Mouse (Mus musculus) ovary, postnatal 10 days (tissue): ENCODE data around the gene Cd300e.
"Not testable (repeated sequence)": the region's sequence is repeated elsewhere in the genome, so short reads cannot be mapped to it uniquely, and the experiment has no call there.

ENCODE experiments used
- DNase-seq: peaks from one replicate; pipeline ENCODE4 v3.0.0; 2022; ENCODE audit warnings: low spot score

Gene Cd300e

DNA sequence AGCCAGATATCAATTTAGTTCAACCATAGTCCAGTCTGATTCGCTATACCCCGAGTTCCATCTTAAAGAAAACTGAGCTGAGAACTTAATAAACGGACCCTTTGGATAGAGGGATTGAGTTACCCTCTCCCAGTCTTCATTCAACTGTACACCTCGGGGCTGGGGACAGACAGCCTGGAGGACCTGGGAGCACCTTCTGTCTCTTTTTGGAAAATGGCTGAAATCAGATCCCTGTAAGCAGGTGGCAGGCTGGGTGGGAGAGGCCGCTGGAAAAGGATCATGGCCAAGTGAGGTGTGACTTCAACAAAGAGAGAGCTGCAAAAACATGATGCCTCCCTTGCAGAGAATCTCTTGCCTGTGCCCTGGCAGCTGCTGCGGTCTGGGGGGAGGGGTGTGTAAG, 20.2 kb upstream of the Cd300e start:
- DNase-seq: no peak

DNA sequence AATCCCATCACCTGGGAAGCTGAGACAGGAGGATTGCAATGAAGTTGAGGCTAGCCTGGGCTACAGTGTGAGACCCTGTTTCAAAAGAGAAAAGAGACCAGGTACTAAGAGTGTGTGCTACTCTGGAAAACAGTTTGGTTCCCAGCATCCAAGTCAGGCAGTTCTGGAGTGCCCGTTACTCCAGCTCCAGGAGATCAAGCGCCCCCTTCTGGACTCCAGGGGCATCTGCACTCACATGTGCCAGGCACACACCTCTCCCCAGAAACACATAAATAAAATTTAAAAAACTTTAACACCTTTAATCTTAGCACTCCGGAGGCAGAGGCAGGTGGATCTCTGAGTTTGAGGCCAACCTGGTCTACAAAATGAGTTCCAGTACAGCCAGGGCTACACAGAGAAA, 19.4 kb upstream of the Cd300e start:
- DNase-seq: no peak

DNA sequence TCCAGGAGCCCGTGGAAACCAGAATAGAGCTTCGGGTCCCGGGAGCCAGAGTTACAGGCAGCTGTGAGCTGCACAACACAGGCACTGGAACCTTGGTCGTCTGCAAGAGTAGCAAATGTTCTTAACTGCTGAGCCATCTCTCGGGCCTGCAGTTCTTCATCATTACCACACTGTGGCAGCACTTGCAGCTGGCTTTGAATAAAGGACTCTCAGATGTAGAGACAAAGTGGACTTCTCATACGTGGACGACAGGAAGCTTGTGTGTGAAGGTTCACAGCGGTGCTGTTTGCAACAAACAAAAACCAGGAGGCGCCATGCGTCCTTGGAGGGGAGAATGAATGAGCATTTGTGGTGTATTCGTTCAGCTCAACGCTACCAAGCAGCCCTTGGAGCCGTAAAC, 18.9 kb upstream of the Cd300e start:
- peak; percentile 5 for DNase-seq

DNA sequence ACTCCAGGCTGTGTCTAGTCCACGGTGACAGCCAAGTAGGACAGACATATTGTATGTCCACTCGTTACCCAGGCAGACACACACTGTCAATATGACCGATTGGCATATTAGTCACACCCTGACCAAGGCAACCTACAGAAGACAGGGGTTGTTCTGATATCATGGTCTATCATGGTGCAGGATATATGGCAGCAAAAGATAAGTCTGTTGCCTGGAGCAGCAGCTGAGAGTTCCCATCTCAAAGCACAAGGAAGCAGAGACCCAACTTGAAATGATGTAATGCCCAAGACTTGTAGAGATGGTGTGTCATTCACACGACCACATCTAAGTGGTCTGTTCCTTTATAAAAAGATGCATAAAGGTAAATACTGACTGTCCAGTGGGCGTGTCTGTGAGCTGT, 16.7 kb upstream of the Cd300e start:
- no peak for DNase-seq

DNA sequence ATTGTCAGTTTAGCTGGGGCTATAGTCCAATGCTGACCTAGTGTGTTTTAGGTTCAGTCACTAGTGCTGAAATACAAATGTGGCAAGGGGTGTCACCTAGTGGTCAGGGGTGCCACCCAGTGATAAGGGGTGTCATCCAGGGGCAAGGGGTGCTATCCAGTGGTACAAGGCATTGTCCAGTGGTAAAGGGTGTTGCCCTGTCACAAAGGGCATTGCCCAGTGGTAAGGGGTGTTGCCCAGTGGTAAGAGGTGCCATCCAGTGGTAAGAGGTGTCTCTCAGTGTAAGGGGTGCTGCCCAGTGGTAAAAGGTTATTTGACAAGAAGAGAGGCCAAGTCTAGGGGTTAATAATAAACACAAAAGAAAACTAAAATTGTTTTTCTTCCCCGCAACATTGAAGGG, 15.5 kb upstream of the Cd300e start:
- DNase-seq: no peak

- DNase-seq: no peak
Measured at GRCm38 (mm10) chr11:115075859-115076258, 13.9 kb upstream of the Cd300e start.

- no peak for DNase-seq
Measured at GRCm38 (mm10) chr11:115075407-115075806, 13.4 kb upstream of the Cd300e start.

DNA sequence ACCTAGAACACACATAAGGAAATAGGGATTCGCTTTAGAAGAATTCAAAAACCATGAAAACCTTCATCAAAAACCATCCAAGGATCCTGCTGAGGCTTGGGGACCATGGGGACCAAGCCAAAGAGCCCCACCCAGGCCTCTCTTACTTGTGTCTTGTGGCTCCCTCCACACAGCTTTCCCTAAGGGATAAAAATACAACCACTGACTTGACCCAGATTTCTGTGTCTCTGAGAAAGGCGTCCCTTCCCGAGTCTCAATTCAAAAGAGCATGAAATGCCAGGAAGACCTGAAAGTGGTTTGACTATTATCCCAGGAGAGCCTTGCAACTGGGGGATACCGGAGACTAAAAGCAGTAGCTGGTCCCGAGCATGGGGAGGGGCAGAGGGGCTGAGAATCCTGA, 11.0 kb upstream of the Cd300e start:
- no peak for DNase-seq

DNA sequence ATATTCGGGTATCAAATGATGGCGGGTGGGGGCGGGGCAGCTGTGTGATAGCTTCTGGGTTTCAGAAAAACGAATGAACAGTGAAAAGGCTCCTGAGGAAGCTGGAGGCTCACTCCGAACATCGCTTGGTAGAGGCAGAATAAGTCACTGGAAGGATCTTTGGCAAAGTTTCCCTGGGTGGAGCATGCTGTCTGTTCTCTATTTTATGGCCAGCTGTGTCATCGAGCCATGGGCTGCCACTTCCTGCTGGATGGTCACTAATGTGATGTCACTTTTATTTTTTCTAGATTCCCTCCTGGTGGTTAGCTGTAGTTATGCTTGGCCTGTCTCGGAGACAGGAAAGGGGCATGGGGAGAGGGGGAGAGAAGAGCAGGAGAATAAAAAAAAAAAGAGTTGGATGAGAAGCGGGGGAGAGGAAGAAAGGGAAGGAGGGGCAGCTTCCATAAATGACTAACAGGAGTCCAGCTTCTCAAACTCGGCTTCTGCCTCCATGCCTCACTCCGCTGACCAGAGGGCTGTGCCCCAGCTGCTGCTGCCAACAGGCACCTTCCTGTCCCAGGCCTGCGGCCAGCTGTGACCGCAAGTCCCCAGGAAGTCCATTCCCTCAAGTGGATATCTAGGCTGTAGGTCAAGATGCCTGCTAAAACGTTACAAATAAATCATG, 9.8 kb upstream of the Cd300e start:
- no peak for DNase-seq

DNA sequence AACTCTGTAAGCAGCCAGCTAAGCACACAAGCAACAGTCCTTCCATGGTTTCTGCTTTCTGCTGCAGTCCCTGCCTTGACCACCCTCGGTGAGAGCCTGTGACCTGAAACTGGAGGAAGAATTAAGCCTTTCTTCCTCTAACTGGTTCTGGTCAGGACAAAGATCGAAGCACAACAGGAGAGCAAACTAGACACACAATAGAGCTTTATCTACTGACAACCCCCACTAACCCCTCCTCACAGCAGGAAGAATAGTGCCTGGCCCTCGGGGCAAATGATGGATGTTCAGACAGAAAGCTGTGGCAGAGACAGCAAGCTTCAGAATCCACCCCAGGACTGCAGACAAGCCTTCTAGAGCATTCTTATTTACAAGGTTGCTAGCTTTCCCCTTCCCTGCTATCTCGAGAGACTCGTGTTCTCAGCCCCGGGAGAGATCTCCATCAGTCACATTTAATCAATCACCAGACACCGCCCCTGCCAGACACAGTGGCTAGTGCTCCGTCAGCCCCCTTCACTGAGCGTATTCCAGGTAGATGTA, 9.1 kb upstream of the Cd300e start:
- DNase-seq: no peak

DNA sequence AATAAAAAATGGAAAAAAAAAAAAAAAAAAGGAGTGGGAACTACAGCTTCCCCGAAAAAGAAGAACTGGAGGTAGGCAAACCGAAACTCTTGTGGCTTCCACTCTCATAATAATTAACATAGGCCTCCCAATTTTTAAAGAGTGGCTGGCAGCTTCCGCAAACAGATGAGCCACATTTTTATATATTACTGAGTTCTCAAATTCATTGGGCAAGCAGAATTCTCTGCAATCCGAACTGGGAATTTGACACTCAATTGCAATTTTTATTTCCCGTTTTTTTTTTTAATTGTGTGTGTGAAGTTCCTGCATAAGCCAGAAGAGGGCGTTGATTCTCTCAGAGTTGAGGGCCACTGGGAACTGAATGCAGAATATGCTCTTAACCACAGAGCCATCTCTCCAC, 4.8 kb upstream of the Cd300e start:
- DNase-seq: no peak

DNA sequence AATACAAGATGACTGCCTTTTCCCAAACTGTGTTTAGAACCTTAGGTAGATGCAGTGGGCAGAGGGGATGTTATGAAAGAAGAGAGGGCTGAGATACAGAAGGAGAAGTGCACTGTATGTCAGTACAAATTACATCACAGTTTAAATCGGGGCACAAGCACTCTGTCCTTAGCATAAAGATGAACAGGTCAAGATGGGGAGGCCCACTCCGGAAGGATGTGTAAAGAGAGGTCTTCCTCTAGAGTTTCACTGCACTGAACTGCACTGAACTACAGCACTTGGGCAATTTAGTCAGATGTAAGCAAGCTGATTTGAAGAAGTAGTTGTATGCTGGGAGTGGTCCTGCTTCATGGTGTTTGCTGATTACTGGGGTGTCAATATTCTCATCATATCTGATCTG, 2.2 kb downstream of the Cd300e start:
- no peak for DNase-seq

DNA sequence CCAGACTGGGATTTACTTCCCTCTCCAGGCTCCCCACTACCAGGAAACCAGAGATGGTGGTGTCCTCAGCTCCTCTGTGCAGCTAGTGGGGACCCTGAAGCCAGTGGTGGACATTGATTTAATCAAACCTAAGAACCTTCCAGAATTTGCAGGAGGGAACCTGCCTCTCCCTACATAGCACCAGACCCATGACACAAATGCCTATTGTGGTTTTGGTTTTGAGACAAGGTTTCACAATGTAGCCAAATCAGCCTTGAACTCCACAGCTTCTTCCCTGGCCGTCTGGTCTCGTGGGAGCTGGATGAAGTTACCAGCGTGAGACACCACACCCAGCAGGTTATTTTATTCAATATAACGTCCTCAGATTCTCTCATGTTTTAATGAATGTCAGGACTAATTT, 3.3 kb downstream of the Cd300e start:
- DNase-seq: no peak

- DNase-seq: no peak
Measured at GRCm38 (mm10) chr11:115054537-115054936, 7.4 kb downstream of the Cd300e start.

DNA sequence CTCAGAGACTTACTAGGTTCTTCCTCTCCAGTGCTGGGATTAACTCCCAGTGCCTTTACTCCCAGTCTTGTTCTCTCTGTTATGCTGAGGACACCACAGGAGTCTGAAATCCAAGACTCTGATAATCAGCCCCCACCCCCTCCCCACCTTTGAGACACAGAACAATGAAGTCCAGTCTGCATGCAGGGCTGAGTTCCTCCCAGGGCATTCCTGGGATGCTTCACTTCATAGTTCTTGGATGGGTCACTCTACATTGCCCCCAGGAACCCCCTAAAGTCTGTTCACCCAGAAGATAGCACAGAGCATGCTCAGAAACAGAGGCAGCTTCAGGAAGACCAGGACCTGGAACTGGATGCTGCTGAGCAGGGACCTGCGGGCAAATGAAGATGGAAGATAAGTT, 9.0 kb downstream of the Cd300e start:
- no peak for DNase-seq

GRCm38 (mm10) chr11:115052206-115052605, 9.8 kb downstream of the Cd300e start:
- peak; percentile 7 for DNase-seq

GRCm38 (mm10) chr11:115049282-115049895, 12.6 kb downstream of the Cd300e start:
- no peak for DNase-seq

DNA sequence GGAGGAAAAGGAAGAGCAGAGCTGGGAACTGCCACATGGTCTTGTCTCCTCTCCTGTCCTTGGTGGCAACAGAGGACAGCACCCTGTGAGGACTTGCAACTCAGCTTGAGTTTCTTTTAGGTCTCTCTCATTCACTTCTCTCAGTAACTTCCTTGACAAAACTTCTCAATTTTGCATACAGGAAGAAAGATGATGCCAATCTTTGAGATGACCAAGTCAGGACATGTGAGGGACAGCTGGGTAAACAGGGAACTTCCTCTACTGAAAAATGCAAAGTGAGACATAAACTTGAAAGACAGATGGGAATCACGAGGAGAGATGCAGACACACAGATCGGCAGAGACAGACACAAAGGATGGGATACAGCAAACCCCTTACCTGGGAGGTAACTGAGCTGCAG, 13.7 kb downstream of the Cd300e start, which contains the start of gene Cd300ld3:
TSS of gene Cd300ld3 (minus strand) at position 151 of the 400 bp plus-strand sequence.
- no peak for DNase-seq

DNA sequence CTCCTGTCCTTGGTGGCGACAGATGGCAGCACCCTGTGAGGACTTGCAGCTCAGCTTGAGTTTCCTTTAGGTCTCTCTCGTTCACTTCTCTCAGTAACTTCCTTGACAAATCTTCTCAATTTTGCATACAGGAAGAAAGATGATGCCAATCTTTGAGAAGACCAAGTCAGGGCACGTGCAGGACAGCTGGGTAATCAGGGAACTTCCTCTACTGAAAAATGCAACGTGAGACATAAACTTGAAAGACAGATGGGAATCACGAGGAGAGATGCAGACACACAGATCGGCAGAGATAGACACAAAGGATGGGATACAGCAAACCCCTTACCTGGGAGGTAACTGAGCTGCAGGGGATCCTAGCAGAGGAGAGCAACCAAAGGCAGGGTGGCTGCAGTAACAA, 24.3 kb downstream of the Cd300e start, which contains the start of gene Cd300ld5:
TSS of gene Cd300ld5 (minus strand) at position 101 of the 400 bp plus-strand sequence.
- DNase-seq: not testable (repeated sequence)

DNA sequence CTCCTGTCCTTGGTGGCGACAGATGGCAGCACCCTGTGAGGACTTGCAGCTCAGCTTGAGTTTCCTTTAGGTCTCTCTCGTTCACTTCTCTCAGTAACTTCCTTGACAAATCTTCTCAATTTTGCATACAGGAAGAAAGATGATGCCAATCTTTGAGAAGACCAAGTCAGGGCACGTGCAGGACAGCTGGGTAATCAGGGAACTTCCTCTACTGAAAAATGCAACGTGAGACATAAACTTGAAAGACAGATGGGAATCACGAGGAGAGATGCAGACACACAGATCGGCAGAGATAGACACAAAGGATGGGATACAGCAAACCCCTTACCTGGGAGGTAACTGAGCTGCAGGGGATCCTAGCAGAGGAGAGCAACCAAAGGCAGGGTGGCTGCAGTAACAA, 35.1 kb downstream of the Cd300e start, which contains the start of gene Cd300ld4:
TSS of gene Cd300ld4 (minus strand) at position 101 of the 400 bp plus-strand sequence.
- DNase-seq: not testable (repeated sequence)

GRCm38 (mm10) chr11:115016093-115016492, 45.9 kb downstream of the Cd300e start, which contains the start of gene Cd300ld2:
Cd300ld2 (minus strand) TSS chr11:115016193.
- DNase-seq: not testable (repeated sequence)

DNA sequence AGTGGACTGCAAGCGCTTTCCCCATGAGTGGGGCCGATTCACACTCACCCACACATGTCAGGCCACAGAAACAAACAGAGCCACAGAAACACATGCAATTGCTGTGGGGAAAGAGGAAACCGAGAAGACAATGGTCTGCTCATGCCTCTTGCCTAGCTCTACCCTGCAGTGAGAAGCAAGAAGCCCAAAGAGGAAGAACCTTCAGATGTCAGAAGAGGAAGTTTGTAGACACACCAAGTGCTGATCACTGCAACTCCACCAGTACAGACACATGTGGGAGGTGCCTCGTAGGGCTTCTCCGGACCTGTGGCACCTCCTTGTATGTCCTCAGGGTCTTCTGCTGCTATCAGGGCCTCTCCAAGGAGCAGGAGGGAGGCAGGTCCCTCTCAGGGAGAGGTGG, 57.9 kb downstream of the Cd300e start:
- no peak for DNase-seq
